Mouse (Mus musculus) ES-E14 (cell line): ENCODE data around the gene Rabgap1l. TPM values are rescaled to one million over a fixed set of nuclear protein-coding genes. Genes with fewer than 3 reads are reported as not detected.

Experiments
- DNase-seq: peaks from one replicate; pipeline ENCODE4 v3.0.0-alpha.2; 2013; ENCODE audit warnings: low read depth, low spot score
- H3K27ac ChIP-seq: 2 replicates; pipeline ENCODE4 v1.5.1; 2012; ENCODE audit warnings: low read depth, mild to moderate bottlenecking, low read length, moderate library complexity, mixed read lengths; ENCODE audit not compliant: poor library complexity, insufficient read depth, severe bottlenecking
- H3K36me3 ChIP-seq: 2 replicates; pipeline ENCODE4 v1.6.1; 2012; ENCODE audit warnings: mild to moderate bottlenecking, low read length, moderate library complexity, mixed read lengths; ENCODE audit not compliant: control insufficient read depth, poor library complexity, insufficient read depth, severe bottlenecking
- H3K4me1 ChIP-seq, 2 experiments: fragments of 150-350 bp in 1 of 2; sonication (generic) in 1 of 2; 2 replicates each; pipeline ENCODE4 v1.6.1; 2012; ENCODE audit warnings: low read length in 2 of 2, mild to moderate bottlenecking in 1 of 2, mixed read lengths in 1 of 2; ENCODE audit not compliant: control insufficient read depth in 2 of 2, insufficient read depth in 2 of 2, poor library complexity in 1 of 2
- H3K4me3 ChIP-seq, 2 experiments: fragments of 150-350 bp in 1 of 2; sonication (generic) in 1 of 2; 2 replicates each; pipeline ENCODE4 v1.5.1; 2012; ENCODE audit warnings: low read length in 2 of 2, low read depth in 1 of 2, mild to moderate bottlenecking in 1 of 2, mixed read lengths in 1 of 2; ENCODE audit not compliant: insufficient read depth in 1 of 2, poor library complexity in 1 of 2, severe bottlenecking in 1 of 2
- H3K9ac ChIP-seq: 2 replicates; pipeline ENCODE4 v1.6.1; 2012; ENCODE audit warnings: low read depth, mild to moderate bottlenecking, low read length, mixed read lengths; ENCODE audit not compliant: poor library complexity, insufficient read depth, severe bottlenecking
- H3K9me3 ChIP-seq: fragments of 150-350 bp; sonication (generic); 2 replicates; pipeline ENCODE4 v1.6.1; 2012; ENCODE audit warnings: low read depth, mild to moderate bottlenecking, low read length; ENCODE audit not compliant: control insufficient read depth, insufficient read depth
- CHD2 ChIP-seq: IDR thresholded peaks from 2 replicates; pipeline ENCODE4 v1.6.1; 2014; ENCODE audit warnings: mild to moderate bottlenecking, low read depth, low read length, inconsistent platforms
- HCFC1 ChIP-seq: IDR thresholded peaks from 2 replicates; pipeline ENCODE4 v1.6.1; 2012; ENCODE audit warnings: low read length, inconsistent platforms, borderline replicate concordance; ENCODE audit not compliant: insufficient read depth
- MAFK ChIP-seq: IDR thresholded peaks from 2 replicates; pipeline ENCODE4 v1.6.1; 2014; ENCODE audit warnings: mild to moderate bottlenecking, low read depth, low read length, inconsistent platforms; ENCODE audit not compliant: insufficient read depth
- ZC3H11A ChIP-seq: IDR thresholded peaks from 2 replicates; pipeline ENCODE4 v1.6.1; 2012; ENCODE audit warnings: low read depth, mild to moderate bottlenecking, inconsistent platforms, low read length, borderline replicate concordance
- ZNF384 ChIP-seq: IDR thresholded peaks from 2 replicates; pipeline ENCODE4 v1.6.1; 2012; ENCODE audit warnings: low read depth, low read length, inconsistent platforms
- in situ Hi-C, 2 experiments: fragments of 600-800 bp; cut with MboI; formaldehyde crosslinking; loops; one replicate each; pipeline ENCODE4 v1.15.1; 2025; ENCODE audit warnings: low sequenced_read_pairs in 2 of 2, inconsistent platforms in 1 of 2; ENCODE audit not compliant: unreplicated experiment in 2 of 2
- total RNA-seq: library from RNA; depleted of rRNA; stranded (reverse); fragments of 300-350 nt; gene quantifications from 2 replicates; pipeline ENCODE4 v1.2.3, GENCODE M21; 2012

Gene Rabgap1l
- total RNA-seq, 1 experiment = 10.3 TPM

- Histone ChIP-seq H3K4me3 (no peak overlapping the region), H3K27ac (no peak overlapping the region), H3K9me3 (no peaks in the 10 kb centered on the region), H3K36me3 (no peaks in the 10 kb centered on the region), H3K4me1 (no peaks in the 10 kb centered on the region), H3K9ac (no peak overlapping the region)
- no peak for DNase-seq
- in situ Hi-C loops = no loop called here
- TF ChIP-seq ZNF384 = no peak
- TF ChIP-seq HCFC1 = no peak
- no peak for TF ChIP-seq CHD2
- no peak for TF ChIP-seq ZC3H11A
- no peak for TF ChIP-seq MAFK
Measured at GRCm38 (mm10) chr1:160785681-160786225, 7.3 kb downstream of the Rabgap1l start.

- H3K36me3 ChIP-seq = no peaks in the 10 kb centered on the region
- no peak overlapping the region for H3K27ac ChIP-seq
- H3K4me1 ChIP-seq = no peaks in the 10 kb centered on the region
- no peak overlapping the region for H3K9ac ChIP-seq
- H3K4me3 ChIP-seq = no peak overlapping the region
- in situ Hi-C loops = no loop called here
- DNase-seq = no peak
- H3K9me3 ChIP-seq = no peaks in the 10 kb centered on the region
- TF ChIP-seq ZC3H11A = no peak
- no peak for TF ChIP-seq HCFC1
- TF ChIP-seq MAFK = no peak
- TF ChIP-seq ZNF384 = no peak
- no peak for TF ChIP-seq CHD2
Measured at GRCm38 (mm10) chr1:160784122-160784521, 8.9 kb downstream of the Rabgap1l start.

GRCm38 (mm10) chr1:160774166-160774565 is 18.8 kb downstream of the Rabgap1l start:
- H3K4me1 ChIP-seq = no peaks in the 10 kb centered on the region
- H3K9ac ChIP-seq = no peak overlapping the region
- H3K27ac ChIP-seq = no peak overlapping the region
- in situ Hi-C loops = no loop called here
- H3K36me3 ChIP-seq = no peaks in the 10 kb centered on the region
- no peaks in the 10 kb centered on the region for H3K9me3 ChIP-seq
- no peak overlapping the region for H3K4me3 ChIP-seq
- no peak for DNase-seq
- TF ChIP-seq ZC3H11A (no peak), CHD2 (no peak), HCFC1 (no peak), ZNF384 (no peak), MAFK (no peak)

GRCm38 (mm10) chr1:160765565-160765964 is 27.4 kb downstream of the Rabgap1l start:
- no peak overlapping the region for H3K4me3 ChIP-seq
- in situ Hi-C loops = no loop called here
- no peak overlapping the region for H3K9ac ChIP-seq
- no peak overlapping the region for H3K27ac ChIP-seq
- TF ChIP-seq ZC3H11A = no peak
- no peaks in the 10 kb centered on the region for H3K36me3 ChIP-seq
- no peaks in the 10 kb centered on the region for H3K9me3 ChIP-seq
- no peaks in the 10 kb centered on the region for H3K4me1 ChIP-seq
- no peak for DNase-seq

GRCm38 (mm10) chr1:160758243-160758642 is 34.8 kb downstream of the Rabgap1l start:
- in situ Hi-C loops = no loop called here
- H3K36me3 ChIP-seq = no peaks in the 10 kb centered on the region
- H3K9me3 ChIP-seq = no peaks in the 10 kb centered on the region
- no peak overlapping the region for H3K27ac ChIP-seq
- H3K9ac ChIP-seq = no peak overlapping the region
- TF ChIP-seq ZNF384 (no peak), ZC3H11A (peak; percentile 64; the same call in 1 of the 2 replicates)
- DNase-seq = no peak
- H3K4me1 ChIP-seq = no peaks in the 10 kb centered on the region
- no peak overlapping the region for H3K4me3 ChIP-seq
